ENCODE assay signal across 10 mouse cellular contexts in genomic region chr11:60316250-60316649, GRCm38 (mm10). TPM values are rescaled to one million over a fixed set of nuclear protein-coding genes. Genes with fewer than 3 reads are reported as not detected.
DNase-seq lines count a peak whose midpoint lies in the region; ATAC-seq and TF ChIP-seq lines count a peak whose summit lies in the region.
"Had no signal": no experiment of that assay in that cellular context is flagged by ENCODE, and none has a peak within 500 bp of the region (broad histone marks: within the 10 kb centered on the region; RNA-seq: fewer than 3 reads in every experiment).

No protein-coding gene starts in this region.

- ATAC-seq in embryonic facial prominence, embryonic 13.5 days (ENCODE audit: insufficient number of reproducible peaks, insufficient read depth, low FRiP score, low TSS enrichment, low read depth), result no peak
- ATAC-seq in lung, embryonic 14.5 days (ENCODE audit: insufficient read depth), result no peak
- ATAC-seq in limb, embryonic 13.5 days (ENCODE audit: low FRiP score, low read depth), result no peak

- no peak overlapping the region for H3K4me2 ChIP-seq in embryonic facial prominence, embryonic 13.5 days
- H3K4me2 ChIP-seq in lung, embryonic 14.5 days, result no peak overlapping the region
- no peak overlapping the region for H3K4me2 ChIP-seq in limb, embryonic 13.5 days (replicated peaks)
- H3K4me2 ChIP-seq: heart, embryonic 15.5 days; lung, embryonic 15.5 days had no signal

- H3K4me3 ChIP-seq in embryonic facial prominence, embryonic 13.5 days, result no peak overlapping the region
- no peak overlapping the region for H3K4me3 ChIP-seq in embryonic facial prominence, embryonic 10.5 days
- H3K4me3 ChIP-seq in lung, embryonic 14.5 days (ENCODE audit: low read depth, low read length), result no peak overlapping the region
- no peak overlapping the region for H3K4me3 ChIP-seq in lung, adult 2 months (replicated peaks; ENCODE audit: extremely low read depth, low read depth, low read length)
- H3K4me3 ChIP-seq in cortical plate, adult 2 months (ENCODE audit: insufficient read depth, low read length), result no peak overlapping the region
- H3K4me3 ChIP-seq in limb, embryonic 13.5 days, result no peak overlapping the region
- H3K4me3 ChIP-seq: heart, embryonic 15.5 days; lung, embryonic 15.5 days had no signal

- H3K27me3 ChIP-seq in embryonic facial prominence, embryonic 13.5 days, result no peaks in the 10 kb centered on the region
- no peaks in the 10 kb centered on the region for H3K27me3 ChIP-seq in embryonic facial prominence, embryonic 10.5 days (replicated peaks; ENCODE audit: low read depth, poor library complexity, severe bottlenecking)
- no peaks in the 10 kb centered on the region for H3K27me3 ChIP-seq in lung, embryonic 14.5 days (ENCODE audit: insufficient read depth, low read length)
- H3K27me3 ChIP-seq in limb, embryonic 13.5 days, result no peaks in the 10 kb centered on the region
- H3K27me3 ChIP-seq: heart, embryonic 15.5 days; lung, embryonic 15.5 days had no signal

- no peak for DNase-seq in embryonic facial prominence, embryonic 10.5 days (ENCODE audit: low spot score)
- DNase-seq in lung, embryonic 14.5 days, result peak; percentile 67
- DNase-seq in lung, adult 2 months, result no peak
- no peak for DNase-seq in thymus, postnatal 14 days
- no peak for DNase-seq in ovary, postnatal 10 days (ENCODE audit: low spot score)

- no peaks in the 10 kb centered on the region for H3K9me3 ChIP-seq in embryonic facial prominence, embryonic 13.5 days
- H3K9me3 ChIP-seq in embryonic facial prominence, embryonic 10.5 days, result no peaks in the 10 kb centered on the region
- no peaks in the 10 kb centered on the region for H3K9me3 ChIP-seq in lung, embryonic 14.5 days (ENCODE audit: low read depth, low read length)
- no peaks in the 10 kb centered on the region; the same call in 1 of the 2 replicates for H3K9me3 ChIP-seq in limb, embryonic 13.5 days
- H3K9me3 ChIP-seq: heart, embryonic 15.5 days; lung, embryonic 15.5 days had no signal

- peaks cover 53% of the 10 kb centered on the region for H3K4me1 ChIP-seq in embryonic facial prominence, embryonic 13.5 days
- H3K4me1 ChIP-seq in embryonic facial prominence, embryonic 10.5 days, result peaks cover 24% of the 10 kb centered on the region
- peaks cover 40% of the 10 kb centered on the region for H3K4me1 ChIP-seq in lung, embryonic 14.5 days (ENCODE audit: insufficient read depth)
- H3K4me1 ChIP-seq in lung, adult 2 months (ENCODE audit: control insufficient read depth, insufficient read depth, low read length), result peaks cover 13% of the 10 kb centered on the region
- H3K4me1 ChIP-seq in cortical plate, adult 2 months (ENCODE audit: control insufficient read depth, insufficient read depth, low read length), result peaks cover 35% of the 10 kb centered on the region
- peaks cover 69% of the 10 kb centered on the region for H3K4me1 ChIP-seq in limb, embryonic 13.5 days

- WGBS in embryonic facial prominence, embryonic 13.5 days, result 29% methylated on average over 7 of the region's 7 CpGs
- 61% methylated on average over 7 of the region's 7 CpGs for WGBS in embryonic facial prominence, embryonic 10.5 days
- 34% methylated on average over 7 of the region's 7 CpGs for WGBS in lung, embryonic 14.5 days
- 50% methylated on average over 7 of the region's 7 CpGs for WGBS in lung, adult 2 months
- WGBS in limb, embryonic 13.5 days, result 54% methylated on average over 7 of the region's 7 CpGs

- no peak for TF ChIP-seq CTCF in lung, embryonic 14.5 days (IDR thresholded peaks at IDR 0.05; ENCODE audit: low read depth)
- no peak for TF ChIP-seq CTCF in lung, adult 2 months (IDR thresholded peaks at IDR 0.05; ENCODE audit: insufficient read depth, low read length)
- no peak for TF ChIP-seq CTCF in cortical plate, adult 2 months (IDR thresholded peaks at IDR 0.05; ENCODE audit: extremely low read depth, insufficient read depth, low read length)

- no peaks in the 10 kb centered on the region for H3K36me3 ChIP-seq in embryonic facial prominence, embryonic 13.5 days
- H3K36me3 ChIP-seq in embryonic facial prominence, embryonic 10.5 days (replicated peaks), result no peaks in the 10 kb centered on the region
- H3K36me3 ChIP-seq in lung, embryonic 14.5 days (ENCODE audit: insufficient read depth), result no peaks in the 10 kb centered on the region
- H3K36me3 ChIP-seq in limb, embryonic 13.5 days, result peaks cover 5% of the 10 kb centered on the region; the same call in 1 of the 2 replicates
- H3K36me3 ChIP-seq: heart, embryonic 15.5 days; lung, embryonic 15.5 days had no signal

- no peak overlapping the region for H3K9ac ChIP-seq in embryonic facial prominence, embryonic 13.5 days
- no peak overlapping the region for H3K9ac ChIP-seq in lung, embryonic 14.5 days
- H3K9ac ChIP-seq in limb, embryonic 13.5 days, result 0 out of 2 replicates have a peak overlapping the region, but pooled peaks have one; percentile 8
- H3K9ac ChIP-seq: heart, embryonic 15.5 days; lung, embryonic 15.5 days had no signal

- H3K27ac ChIP-seq in embryonic facial prominence, embryonic 13.5 days, result peak overlapping the region; percentile 18; the same call in 1 of the 2 replicates
- no peak overlapping the region for H3K27ac ChIP-seq in embryonic facial prominence, embryonic 10.5 days (replicated peaks)
- H3K27ac ChIP-seq in lung, embryonic 14.5 days (ENCODE audit: low read depth), result 0 out of 2 replicates have a peak overlapping the region, but pooled peaks have one; percentile 9
- H3K27ac ChIP-seq in cortical plate, adult 2 months (ENCODE audit: insufficient read depth, low read length), result peak overlapping the region; percentile 47
- peak overlapping the region; percentile 70; the same call in 1 of the 2 replicates for H3K27ac ChIP-seq in limb, embryonic 13.5 days
- H3K27ac ChIP-seq: heart, embryonic 15.5 days; lung, embryonic 15.5 days had no signal

- TF ChIP-seq POLR2A in lung, adult 2 months (IDR thresholded peaks at IDR 0.05; ENCODE audit: borderline replicate concordance, extremely low read depth, low read depth, low read length), result no peak
- no peak for TF ChIP-seq POLR2A in cortical plate, adult 2 months (IDR thresholded peaks at IDR 0.05; ENCODE audit: extremely low read depth, insufficient read depth, low read length)

RNA-seq across cellular contexts. Expression of gene Tom1l2, which starts 36.5 kb away (rescaled TPM):
- 27.8 and 29.5 TPM in 2 replicates for polyA plus RNA-seq in embryonic facial prominence, embryonic 13.5 days (2015; fragmentation: Nextera tagmentation; extraction: Ambion mirVana)
- polyA plus RNA-seq in embryonic facial prominence, embryonic 10.5 days (2016; fragmentation: Nextera tagmentation; extraction: Ambion mirVana), result 20.4 and 21.0 TPM in 2 replicates
- polyA plus RNA-seq in lung, embryonic 14.5 days (2014; fragmentation: Nextera tagmentation; extraction: Ambion mirVana), result 19.8 and 20.6 TPM in 2 replicates
- polyA plus RNA-seq in lung, adult 2 months (2012; rRNA removed), result 98.4 and 99.3 TPM in 2 replicates
- polyA plus RNA-seq in cortical plate, adult 2 months (2012; rRNA removed), result 204 and 213 TPM in 2 replicates
- 26.4 and 27.9 TPM in 2 replicates for polyA plus RNA-seq in limb, embryonic 13.5 days (2015; fragmentation: Nextera tagmentation; extraction: Ambion mirVana)

RNA-seq across cellular contexts. Expression of gene Drc3, which starts 36.9 kb away (rescaled TPM):
- polyA plus RNA-seq in embryonic facial prominence, embryonic 13.5 days (2015; fragmentation: Nextera tagmentation; extraction: Ambion mirVana), result 2.4 and 2.7 TPM in 2 replicates
- 1.2 and 1.6 TPM in 2 replicates for polyA plus RNA-seq in embryonic facial prominence, embryonic 10.5 days (2016; fragmentation: Nextera tagmentation; extraction: Ambion mirVana)
- 2.8 and 3.4 TPM in 2 replicates for polyA plus RNA-seq in lung, embryonic 14.5 days (2014; fragmentation: Nextera tagmentation; extraction: Ambion mirVana)
- 10.9 and 17.7 TPM in 2 replicates for polyA plus RNA-seq in lung, adult 2 months (2012; rRNA removed)
- 14.2 and 17.3 TPM in 2 replicates for polyA plus RNA-seq in cortical plate, adult 2 months (2012; rRNA removed)
- polyA plus RNA-seq in limb, embryonic 13.5 days (2015; fragmentation: Nextera tagmentation; extraction: Ambion mirVana), result 1.0 and 1.5 TPM in 2 replicates
